Mouse (Mus musculus) small intestine, adult 10 weeks (tissue): ENCODE measurements around the gene Six1. TPM values are rescaled to one million over a fixed set of nuclear protein-coding genes. Genes with fewer than 3 reads are reported as not detected.

Source experiments
- polyA plus RNA-seq: library from polyadenylated mRNA; stranded (reverse); fragments of 350-450 nt; fragmentation: Illumina TruSeq; extraction: RNeasy Lipid Tissue Mini Kit (QIAGEN cat#74804); gene quantifications from one replicate; pipeline ENCODE4 v1.2.3, GENCODE M21; 2014; ENCODE audit warnings: low replicate concordance

Six1 gene
- not detected for polyA plus RNA-seq

GRCm38 (mm10) chr12:73053668-73054241, at the start of gene Six1:
TSS of gene Six1 (minus strand) at chr12:73053887.

Other genes with a start within 250 kb of the Six1 start
- not detected for gene Six6, start 114.0 kb downstream of the Six1 start, polyA plus RNA-seq
- 0.33 TPM for gene 4930447C04Rik, start 113.1 kb downstream of the Six1 start, polyA plus RNA-seq
- gene Six4, start 59.6 kb upstream of the Six1 start, polyA plus RNA-seq: 0.19 TPM
- 6.4 TPM for gene Mnat1, start 69.8 kb upstream of the Six1 start, polyA plus RNA-seq
- 20.6 TPM for gene Trmt5, start 232.8 kb upstream of the Six1 start, polyA plus RNA-seq
- gene Slc38a6, start 232.9 kb upstream of the Six1 start, polyA plus RNA-seq: 13.7 TPM